Mouse (Mus musculus) layer of hippocampus, postnatal 10 days (tissue): ENCODE results near the gene Aco1. TPM values are rescaled to one million over a fixed set of nuclear protein-coding genes. Genes with fewer than 3 reads are reported as not detected.

ENCODE experiments used
- total RNA-seq, 2 experiments: library from RNA; stranded (reverse); gene quantifications; 2 replicates each; pipeline ENCODE4 v1.2.3; 2021

Gene Aco1
- total RNA-seq, 2 experiments from 2014 or later, result 47.6 to 48.1 TPM

Other genes with a start within 250 kb of the Aco1 start
- 1 to 10 TPM; 4.4 to 5.3 TPM for gene Ddx58, start 96.7 kb downstream of the Aco1 start, total RNA-seq
- 10 to 100 TPM; 11.5 to 12.8 TPM for gene Smim27, start 126.5 kb downstream of the Aco1 start, total RNA-seq
- gene Topors, start 126.8 kb downstream of the Aco1 start, total RNA-seq, result 10 to 100 TPM; 17.5 to 20.1 TPM
- 100 to 1,000 TPM; 229 TPM for gene Ndufb6, start 136.3 kb downstream of the Aco1 start, total RNA-seq